Mouse (Mus musculus) gastrocnemius, adult 18-20 months (tissue): ENCODE measurements around the gene Sp110. TPM values are rescaled to one million over a fixed set of nuclear protein-coding genes. Genes with fewer than 3 reads are reported as not detected.
A peak's percentile ranks its signal among the peaks of the same experiment; 100 is the strongest.
"Not testable (repeated sequence)": the region's sequence is repeated elsewhere in the genome, so short reads cannot be mapped to it uniquely, and the experiment has no call there.

Source experiments
- DNase-seq: peaks from one replicate; pipeline ENCODE4 v3.0.0; 2021; ENCODE audit warnings: low spot score
- total RNA-seq, 2 experiments: library from RNA; stranded (reverse); gene quantifications; 2 replicates each; pipeline ENCODE4 v1.2.3; 2021

Sp110 gene
- total RNA-seq, 2 experiments from 2014 or later, result 0.55 to 1.3 TPM

GRCm38 (mm10) chr1:85555261-85555660 is 43.4 kb downstream of the Sp110 start:
- DNase-seq, result peak; percentile 10

- DNase-seq, result not testable (repeated sequence)
These were observed 52.2 kb downstream of the Sp110 start for GRCm38 (mm10) chr1:85546442-85546841.

GRCm38 (mm10) chr1:85543818-85544217 is 54.8 kb downstream of the Sp110 start:
- not testable (repeated sequence) for DNase-seq

GRCm38 (mm10) chr1:85528451-85529110 is 70.0 kb downstream of the Sp110 start:
- not testable (repeated sequence) for DNase-seq

Other genes starting within 250 kb of the Sp110 start
- not detected for gene G530012D18Rik, start 23.1 kb downstream of the Sp110 start, total RNA-seq
- 1 to 10 TPM in 1 of 2 experiments, under 1 TPM in 1; 0.73 to 1.4 TPM for gene Sp140, start 1.6 kb upstream of the Sp110 start, total RNA-seq
- 1 to 10 TPM; 3.9 to 5.3 TPM for gene Sp100, start 51.2 kb upstream of the Sp110 start, total RNA-seq
- under 1 TPM in 1 of 2 experiments, not detected in 1; 0.55 TPM for gene A630001G21Rik, start 179.8 kb upstream of the Sp110 start, total RNA-seq
- 100 to 1,000 TPM; 169 to 186 TPM for gene Cab39, start 194.6 kb upstream of the Sp110 start, total RNA-seq